Mouse (Mus musculus) stomach, postnatal 0 days (tissue): ENCODE measurements around the gene Tgfbr3. TPM values are rescaled to one million over a fixed set of nuclear protein-coding genes. Genes with fewer than 3 reads are reported as not detected.

Source experiments
- ATAC-seq: fragments of 200-750 bp; cut with Nextera tagmentation; 2 replicates; pipeline ENCODE4 v1.8.0; 2017; ENCODE audit not compliant: low FRiP score, low TSS enrichment
- DNase-seq: peaks from one replicate; pipeline ENCODE4 v3.0.0-alpha.2; 2016; ENCODE audit warnings: low spot score
- H3K27ac ChIP-seq: fragments of 300-500 bp; sonication (generic); replicated peaks from 2 replicates; pipeline ENCODE4 v1.5.1; 2014; ENCODE audit warnings: mild to moderate bottlenecking, control low read depth
- H3K27me3 ChIP-seq: fragments of 300-500 bp; sonication (generic); 2 replicates; pipeline ENCODE4 v1.6.1; 2014; ENCODE audit warnings: low read length; ENCODE audit not compliant: control insufficient read depth, insufficient read depth
- H3K36me3 ChIP-seq: fragments of 300-500 bp; sonication (generic); 2 replicates; pipeline ENCODE4 v1.6.1; 2014; ENCODE audit warnings: low read length, mixed read lengths; ENCODE audit not compliant: control insufficient read depth, insufficient read depth
- H3K4me1 ChIP-seq: fragments of 300-500 bp; sonication (generic); replicated peaks from 2 replicates; pipeline ENCODE4 v1.6.1; 2014; ENCODE audit warnings: antibody characterized with exemption; ENCODE audit not compliant: control insufficient read depth, insufficient read depth
- H3K4me2 ChIP-seq: fragments of 300-500 bp; sonication (generic); replicated peaks from 2 replicates; pipeline ENCODE4 v1.6.1; 2014; ENCODE audit warnings: low read depth, mild to moderate bottlenecking, control low read depth, moderate library complexity
- H3K4me3 ChIP-seq: fragments of 300-500 bp; sonication (generic); 2 replicates; pipeline ENCODE4 v1.5.1; 2014; ENCODE audit warnings: low read depth, low read length, control low read depth
- H3K9ac ChIP-seq: fragments of 300-500 bp; sonication (generic); 2 replicates; pipeline ENCODE4 v1.6.1; 2014; ENCODE audit warnings: mild to moderate bottlenecking, low read length, control low read depth, mixed read lengths
- H3K9me3 ChIP-seq: fragments of 300-500 bp; sonication (generic); 2 replicates; pipeline ENCODE4 v1.6.1; 2016; ENCODE audit warnings: low read length; ENCODE audit not compliant: control insufficient read depth
- CTCF ChIP-seq: IDR thresholded peaks from 2 replicates; pipeline ENCODE4 v1.5.1; 2016; ENCODE audit warnings: antibody characterized with exemption, low read depth, mild to moderate bottlenecking, moderate library complexity
- EP300 ChIP-seq: optimal IDR thresholded peaks from 2 replicates; pipeline ENCODE3; 2016; ENCODE audit warnings: antibody characterized with exemption
- WGBS: fragments of 180-500 bp; shearing (Covaris S2); extraction: QIAGEN DNeasy Blood & Tissue Kit; methylation state at CpG from one replicate; pipeline ENCODE4 v1.1.7; 2014; 5-methylcytosine and 5-hydroxymethylcytosine counted together
- polyA plus RNA-seq: library from polyadenylated mRNA; unstranded; fragments of >200 nt; fragmentation: Nextera tagmentation; extraction: Ambion mirVana; gene quantifications from 2 replicates; pipeline ENCODE4 v1.2.1, GENCODE M21; 2015

The Tgfbr3 gene
- polyA plus RNA-seq, 1 experiment from 2014 or later, result 10.6 TPM

GRCm38 (mm10) chr5:107110089-107110879, 179.1 kb downstream of the Tgfbr3 start:
- H3K27me3 ChIP-seq, result no peaks in the 10 kb centered on the region
- no peak overlapping the region for H3K4me3 ChIP-seq
- no peak for TF ChIP-seq CTCF
- TF ChIP-seq EP300, result no peak
- H3K4me2 ChIP-seq, result no peak overlapping the region
- H3K9me3 ChIP-seq, result no peaks in the 10 kb centered on the region
- DNase-seq, result peak; percentile 51
- ATAC-seq, result peak; percentile 46; the same call in 1 of the 2 replicates
- peaks cover 6% of the 10 kb centered on the region for H3K4me1 ChIP-seq
- 41% methylated on average over 13 of the region's 13 CpGs for WGBS
- H3K27ac ChIP-seq, result peak overlapping the region; percentile 74; the same call in 1 of the 2 replicates
- H3K36me3 ChIP-seq, result peaks cover 15% of the 10 kb centered on the region; the same call in 1 of the 2 replicates
- H3K9ac ChIP-seq, result no peak overlapping the region

- no peak overlapping the region for H3K27ac ChIP-seq
- H3K4me2 ChIP-seq, result no peak overlapping the region
- H3K4me1 ChIP-seq, result peaks cover 6% of the 10 kb centered on the region
- no peak overlapping the region for H3K4me3 ChIP-seq
- ATAC-seq (no peak), DNase-seq (no peak)
- H3K27me3 ChIP-seq, result no peaks in the 10 kb centered on the region
- H3K36me3 ChIP-seq, result peaks cover 15% of the 10 kb centered on the region; the same call in 1 of the 2 replicates
- 91% methylated on average over 15 of the region's 15 CpGs for WGBS
- H3K9me3 ChIP-seq, result no peaks in the 10 kb centered on the region
- TF ChIP-seq EP300 (no peak), CTCF (no peak)
- H3K9ac ChIP-seq, result no peak overlapping the region
These were observed 180.0 kb downstream of the Tgfbr3 start for GRCm38 (mm10) chr5:107109416-107109815.

DNA sequence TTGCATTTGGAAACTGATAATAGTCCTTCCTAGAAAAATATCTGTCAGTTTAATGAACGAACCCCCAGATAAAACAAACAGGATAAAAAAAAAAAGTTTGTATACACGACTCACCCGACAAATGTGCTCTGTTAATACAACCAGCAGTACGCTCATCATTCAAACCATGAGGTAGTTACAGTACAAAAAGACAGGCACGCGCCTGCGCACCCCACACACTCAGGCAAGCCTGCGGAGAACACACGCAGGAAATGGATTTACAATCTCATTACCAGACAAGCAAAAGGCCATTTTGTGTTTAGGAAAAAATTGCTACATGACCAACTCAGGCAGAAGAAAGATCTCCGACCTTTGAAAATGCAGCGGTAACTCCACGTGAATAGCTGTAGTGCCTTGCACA, 182.6 kb downstream of the Tgfbr3 start:
- no peaks in the 10 kb centered on the region for H3K9me3 ChIP-seq
- H3K27ac ChIP-seq, result peak overlapping the region; percentile 58; the same call in 1 of the 2 replicates
- H3K27me3 ChIP-seq, result no peaks in the 10 kb centered on the region
- DNase-seq (no peak), ATAC-seq (no peak)
- H3K4me3 ChIP-seq, result no peak overlapping the region
- peaks cover 6% of the 10 kb centered on the region for H3K4me1 ChIP-seq
- no peak overlapping the region for H3K4me2 ChIP-seq
- no peak overlapping the region for H3K9ac ChIP-seq
- TF ChIP-seq EP300, result no peak
- TF ChIP-seq CTCF, result no peak
- WGBS, result 53% methylated on average over 12 of the region's 12 CpGs
- peaks cover 15% of the 10 kb centered on the region; the same call in 1 of the 2 replicates for H3K36me3 ChIP-seq

DNA sequence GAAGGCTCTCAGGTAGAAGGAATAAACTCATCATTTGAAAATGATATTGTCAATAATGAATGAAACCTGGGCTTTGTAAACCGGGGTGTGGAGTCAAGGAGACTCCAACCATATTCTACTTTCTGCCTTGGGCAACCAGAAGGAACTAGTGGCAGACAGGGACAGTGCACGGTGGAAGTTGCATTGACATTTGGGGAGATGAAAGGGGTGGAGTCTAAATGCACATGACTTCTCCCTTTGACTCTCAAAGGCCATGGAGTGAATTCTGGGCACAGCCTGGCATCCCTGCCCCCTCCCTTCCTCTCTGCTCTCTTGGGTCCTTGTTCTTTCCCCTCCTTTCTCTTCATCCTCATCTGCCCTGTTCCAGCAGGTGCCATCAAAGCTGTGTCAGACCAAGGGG, 183.3 kb downstream of the Tgfbr3 start:
- Histone ChIP-seq H3K9me3 (no peaks in the 10 kb centered on the region), H3K36me3 (peaks cover 15% of the 10 kb centered on the region; the same call in 1 of the 2 replicates), H3K27me3 (no peaks in the 10 kb centered on the region), H3K27ac (no peak overlapping the region), H3K4me1 (peaks cover 6% of the 10 kb centered on the region), H3K9ac (no peak overlapping the region), H3K4me3 (no peak overlapping the region), H3K4me2 (no peak overlapping the region)
- WGBS, result 87% methylated on average over 2 of the region's 2 CpGs
- ATAC-seq (no peak), DNase-seq (no peak)
- TF ChIP-seq EP300, result no peak
- TF ChIP-seq CTCF, result no peak

GRCm38 (mm10) chr5:107103591-107103990, 185.8 kb downstream of the Tgfbr3 start:
- no peak overlapping the region for H3K9ac ChIP-seq
- H3K4me2 ChIP-seq, result no peak overlapping the region
- TF ChIP-seq EP300, result no peak
- no peak for TF ChIP-seq CTCF
- 71% methylated on average over 2 of the region's 2 CpGs for WGBS
- DNase-seq, result no peak
- H3K36me3 ChIP-seq, result peaks cover 6% of the 10 kb centered on the region; the same call in 1 of the 2 replicates
- no peaks in the 10 kb centered on the region for H3K4me1 ChIP-seq
- ATAC-seq, result no peak
- H3K9me3 ChIP-seq, result no peaks in the 10 kb centered on the region
- no peak overlapping the region for H3K27ac ChIP-seq
- no peak overlapping the region for H3K4me3 ChIP-seq
- H3K27me3 ChIP-seq, result no peaks in the 10 kb centered on the region

GRCm38 (mm10) chr5:107102916-107103315, 186.5 kb downstream of the Tgfbr3 start:
- no peaks in the 10 kb centered on the region for H3K27me3 ChIP-seq
- H3K27ac ChIP-seq, result no peak overlapping the region
- DNase-seq (no peak), ATAC-seq (no peak)
- no peaks in the 10 kb centered on the region for H3K4me1 ChIP-seq
- H3K9me3 ChIP-seq, result no peaks in the 10 kb centered on the region
- 73% methylated on average over 4 of the region's 4 CpGs for WGBS
- no peak for TF ChIP-seq EP300
- TF ChIP-seq CTCF, result no peak
- no peak overlapping the region for H3K4me2 ChIP-seq
- no peak overlapping the region for H3K4me3 ChIP-seq
- no peaks in the 10 kb centered on the region for H3K36me3 ChIP-seq
- no peak overlapping the region for H3K9ac ChIP-seq
